In the genomic region with DNA sequence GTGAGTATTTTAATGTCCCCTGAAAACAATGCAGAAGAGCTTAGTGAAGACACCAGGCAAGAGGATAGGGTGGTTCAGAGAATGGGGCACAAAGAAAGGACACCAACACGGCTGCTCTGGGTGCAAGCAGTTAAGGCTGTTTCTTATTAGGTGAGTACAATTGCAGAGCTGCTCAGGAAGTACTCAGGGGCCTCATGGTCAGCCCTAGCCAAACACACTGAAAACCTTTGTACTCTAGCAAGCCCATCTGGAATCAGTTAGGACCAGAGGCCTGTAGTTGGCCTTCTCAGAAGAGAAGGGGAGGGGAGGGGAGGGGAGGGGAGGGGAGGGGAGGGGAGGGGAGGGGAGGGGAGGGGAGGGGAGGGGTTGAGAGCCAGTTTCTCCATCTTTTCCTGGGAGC, we compare ENCODE assay signal across 8 mouse cellular contexts. TPM values are rescaled to one million over a fixed set of nuclear protein-coding genes. Genes with fewer than 3 reads are reported as not detected.
DNase-seq lines count a peak whose midpoint lies in the region; ATAC-seq and TF ChIP-seq lines count a peak whose summit lies in the region.

No protein-coding gene starts in this region.

- H3K27me3 ChIP-seq in forebrain, embryonic 12.5 days: no peaks in the 10 kb centered on the region
- H3K27me3 ChIP-seq in intestine, embryonic 14.5 days (replicated peaks; ENCODE audit: control insufficient read depth, insufficient read depth, low read length): no peaks in the 10 kb centered on the region
- H3K27me3 ChIP-seq in neural tube, embryonic 15.5 days (replicated peaks): no peaks in the 10 kb centered on the region

- no peak overlapping the region for H3K9ac ChIP-seq in forebrain, embryonic 12.5 days
- no peak overlapping the region for H3K9ac ChIP-seq in intestine, embryonic 14.5 days (ENCODE audit: low read length)
- no peak overlapping the region for H3K9ac ChIP-seq in neural tube, embryonic 15.5 days (replicated peaks)

- H3K36me3 ChIP-seq in forebrain, embryonic 12.5 days (replicated peaks): no peaks in the 10 kb centered on the region
- no peaks in the 10 kb centered on the region for H3K36me3 ChIP-seq in intestine, embryonic 14.5 days (ENCODE audit: control insufficient read depth, insufficient read depth, low read length)
- H3K36me3 ChIP-seq in neural tube, embryonic 15.5 days: no peaks in the 10 kb centered on the region

- H3K4me2 ChIP-seq in forebrain, embryonic 12.5 days: no peak overlapping the region
- H3K4me2 ChIP-seq in intestine, embryonic 14.5 days (ENCODE audit: low read length): no peak overlapping the region
- no peak overlapping the region for H3K4me2 ChIP-seq in neural tube, embryonic 15.5 days

- DNase-seq in layer of hippocampus, adult 2 months (ENCODE audit: low spot score in 2 of 2): no peak
- no peak for DNase-seq in layer of hippocampus, adult 18-20 months (ENCODE audit: low spot score in 2 of 2)
- no peak for DNase-seq in intestine, embryonic 14.5 days (ENCODE audit: low spot score)
- DNase-seq in spleen, postnatal 14 days (ENCODE audit: low spot score in 2 of 2): no peak
- DNase-seq in ovary, adult 18-20 months (ENCODE audit: low spot score): no peak
- no peak for DNase-seq in left cerebral cortex, postnatal 36 days (ENCODE audit: low spot score in 2 of 2)

- H3K27ac ChIP-seq in layer of hippocampus, adult 2 months: peak overlapping the region; percentile 87
- H3K27ac ChIP-seq in forebrain, embryonic 12.5 days: peak overlapping the region; percentile 75
- peak overlapping the region; percentile 69; the same call in 1 of the 2 replicates for H3K27ac ChIP-seq in intestine, embryonic 14.5 days (ENCODE audit: low read depth)
- H3K27ac ChIP-seq in neural tube, embryonic 15.5 days (replicated peaks): peak overlapping the region; percentile 38

- H3K4me1 ChIP-seq in forebrain, embryonic 12.5 days: peaks cover 39% of the 10 kb centered on the region
- H3K4me1 ChIP-seq in intestine, embryonic 14.5 days (replicated peaks; ENCODE audit: control insufficient read depth, insufficient read depth, low read length): peaks cover 37% of the 10 kb centered on the region
- peaks cover 42% of the 10 kb centered on the region for H3K4me1 ChIP-seq in neural tube, embryonic 15.5 days

- no peak overlapping the region for H3K4me3 ChIP-seq in layer of hippocampus, adult 2 months
- no peak overlapping the region for H3K4me3 ChIP-seq in forebrain, embryonic 12.5 days (replicated peaks)
- H3K4me3 ChIP-seq in intestine, embryonic 14.5 days (ENCODE audit: low read depth, low read length): no peak overlapping the region
- H3K4me3 ChIP-seq in neural tube, embryonic 15.5 days (replicated peaks): no peak overlapping the region

- intact Hi-C loops in left cerebral cortex, postnatal 36 days (cut with DNase I): loop anchor here (5.0 kb wide), 1 partner anchor 53 kb away; a partner anchor contains a TSS

- TF ChIP-seq CTCF in layer of hippocampus, adult 2 months (conservative IDR thresholded peaks at IDR 0.05): no peak

- no peaks in the 10 kb centered on the region for H3K9me3 ChIP-seq in forebrain, embryonic 12.5 days
- no peaks in the 10 kb centered on the region for H3K9me3 ChIP-seq in intestine, embryonic 14.5 days (ENCODE audit: control insufficient read depth, low read length)
- no peaks in the 10 kb centered on the region for H3K9me3 ChIP-seq in neural tube, embryonic 15.5 days (replicated peaks)

- ATAC-seq in forebrain, embryonic 12.5 days (ENCODE audit: low FRiP score): no peak
- 0 out of 2 replicates have a peak, but pooled peaks have one; percentile 55 for ATAC-seq in intestine, embryonic 14.5 days (replicated peaks; ENCODE audit: low FRiP score, low TSS enrichment, low read depth)
- no peak for ATAC-seq in neural tube, embryonic 15.5 days (ENCODE audit: low FRiP score)

- 6% methylated on average over 1 of the region's 1 CpGs for WGBS in forebrain, embryonic 12.5 days
- WGBS in intestine, embryonic 14.5 days: 17% methylated on average over 1 of the region's 1 CpGs
- 11% methylated on average over 1 of the region's 1 CpGs for WGBS in neural tube, embryonic 15.5 days

RNA-seq across cellular contexts. Expression of a gene that starts 52.2 kb away (rescaled TPM):
- 100 to 1,000 TPM; 243 TPM for total RNA-seq in layer of hippocampus, adult 2 months (2021)
- 100 to 1,000 TPM; 238 to 245 TPM for total RNA-seq in layer of hippocampus, adult 18-20 months (2021)
- 119 and 123 TPM in 2 replicates for polyA plus RNA-seq in forebrain, embryonic 12.5 days (2016; fragmentation: Nextera tagmentation; extraction: Ambion mirVana)
- polyA plus RNA-seq in intestine, embryonic 14.5 days (2014; fragmentation: Nextera tagmentation; extraction: Ambion mirVana): 67.8 and 72.2 TPM in 2 replicates
- 103 and 120 TPM in 2 replicates for polyA plus RNA-seq in neural tube, embryonic 15.5 days (2015; fragmentation: Nextera tagmentation; extraction: Ambion mirVana)
- total RNA-seq in left cerebral cortex, postnatal 36 days (2021): 100 to 1,000 TPM; 217 to 276 TPM
